Mouse (Mus musculus): ENCODE data around the gene 2810459M11Rik. TPM values are rescaled to one million over a fixed set of nuclear protein-coding genes. Genes with fewer than 3 reads are reported as not detected.
A peak's percentile ranks its signal among the peaks of the same experiment; 100 is the strongest.

2810459M11Rik gene
- polyA plus RNA-seq, 1 experiment from 2014 or later = 30.8 TPM

- H3K27me3 ChIP-seq (ENCODE audit: insufficient read depth, low read length) = no peaks in the 10 kb centered on the region
- under 1% methylated on average over 44 of the region's 47 CpGs for WGBS (ENCODE audit: insufficient replicate concordance)
- H3K9ac ChIP-seq (replicated peaks) = peak within 1 kb of the TSS; percentile 93
- no peaks in the 10 kb centered on the region for H3K9me3 ChIP-seq (ENCODE audit: low read length)
- ATAC-seq (peak; percentile 92), DNase-seq (peak; percentile 93)
- TF ChIP-seq EP300 (IDR thresholded peaks at IDR 0.05; ENCODE audit: low read depth) = peak; percentile 92
- peak; percentile 96 for TF ChIP-seq CTCF (IDR thresholded peaks at IDR 0.05; ENCODE audit: low read depth)
- no peaks in the 10 kb centered on the region; the same call in none of the 2 replicates for H3K36me3 ChIP-seq (replicated peaks; ENCODE audit: insufficient read depth, low read length)
- H3K27ac ChIP-seq (ENCODE audit: low read depth) = peak within 1 kb of the TSS; percentile 84
- H3K4me1 ChIP-seq (ENCODE audit: insufficient read depth) = peaks cover 17% of the 10 kb centered on the region
- peak within 1 kb of the TSS; percentile 79 for H3K4me2 ChIP-seq (ENCODE audit: low read depth, low read length)
- H3K4me3 ChIP-seq (ENCODE audit: low read depth, low read length) = peak within 1 kb of the TSS; percentile 94
These were observed 18.8 kb downstream of the 2810459M11Rik start, which contains the start of gene Psmd1 for GRCm38 (mm10) chr1:86064271-86064991. Gene Psmd1 (plus strand): TSS chr1:86064387.

- ATAC-seq = no peak
- TF ChIP-seq EP300 (IDR thresholded peaks at IDR 0.05; ENCODE audit: low read depth) (no peak), CTCF (IDR thresholded peaks at IDR 0.05; ENCODE audit: low read depth) (no peak)
- Histone ChIP-seq H3K9ac (replicated peaks) (no peak overlapping the region), H3K36me3 (replicated peaks; ENCODE audit: insufficient read depth, low read length) (peaks cover 61% of the 10 kb centered on the region), H3K4me2 (ENCODE audit: low read depth, low read length) (no peak overlapping the region), H3K4me1 (ENCODE audit: insufficient read depth) (no peaks in the 10 kb centered on the region), H3K4me3 (ENCODE audit: low read depth, low read length) (no peak overlapping the region), H3K27ac (ENCODE audit: low read depth) (no peak overlapping the region), H3K9me3 (ENCODE audit: low read length) (no peaks in the 10 kb centered on the region), H3K27me3 (ENCODE audit: insufficient read depth, low read length) (no peaks in the 10 kb centered on the region)
- DNase-seq = no peak
- WGBS (ENCODE audit: insufficient replicate concordance) = 89% methylated on average over 2 of the region's 2 CpGs
These were observed 30.9 kb downstream of the 2810459M11Rik start for GRCm38 (mm10) chr1:86076565-86076964.

GRCm38 (mm10) chr1:86094413-86094812 lies 48.8 kb downstream of the 2810459M11Rik start:
- Histone ChIP-seq H3K27ac (ENCODE audit: low read depth) (no peak overlapping the region), H3K36me3 (replicated peaks; ENCODE audit: insufficient read depth, low read length) (peaks cover 54% of the 10 kb centered on the region), H3K27me3 (ENCODE audit: insufficient read depth, low read length) (no peaks in the 10 kb centered on the region), H3K4me1 (ENCODE audit: insufficient read depth) (no peaks in the 10 kb centered on the region), H3K9me3 (ENCODE audit: low read length) (no peaks in the 10 kb centered on the region), H3K4me3 (ENCODE audit: low read depth, low read length) (no peak overlapping the region), H3K4me2 (ENCODE audit: low read depth, low read length) (no peak overlapping the region), H3K9ac (replicated peaks) (no peak overlapping the region)
- no peak for TF ChIP-seq EP300 (IDR thresholded peaks at IDR 0.05; ENCODE audit: low read depth)
- TF ChIP-seq CTCF (IDR thresholded peaks at IDR 0.05; ENCODE audit: low read depth) = no peak
- 82% methylated on average over 7 of the region's 7 CpGs for WGBS (ENCODE audit: insufficient replicate concordance)
- DNase-seq = no peak
- no peak for ATAC-seq

GRCm38 (mm10) chr1:86105054-86105453 lies 59.4 kb downstream of the 2810459M11Rik start:
- 93% methylated on average over 1 of the region's 1 CpGs for WGBS (ENCODE audit: insufficient replicate concordance)
- no peak overlapping the region for H3K27ac ChIP-seq (ENCODE audit: low read depth)

More at GRCm38 (mm10) chr1:86105054-86105453, 59.4 kb downstream of the 2810459M11Rik start:
- ATAC-seq = no peak
- DNase-seq = no peak
- TF ChIP-seq CTCF (IDR thresholded peaks at IDR 0.05; ENCODE audit: low read depth) = no peak
- no peak for TF ChIP-seq EP300 (IDR thresholded peaks at IDR 0.05; ENCODE audit: low read depth)
- Histone ChIP-seq H3K9ac (replicated peaks) (no peak overlapping the region), H3K4me2 (ENCODE audit: low read depth, low read length) (no peak overlapping the region), H3K4me3 (ENCODE audit: low read depth, low read length) (no peak overlapping the region), H3K4me1 (ENCODE audit: insufficient read depth) (no peaks in the 10 kb centered on the region), H3K9me3 (ENCODE audit: low read length) (no peaks in the 10 kb centered on the region), H3K27me3 (ENCODE audit: insufficient read depth, low read length) (no peaks in the 10 kb centered on the region), H3K36me3 (replicated peaks; ENCODE audit: insufficient read depth, low read length) (peaks cover 12% of the 10 kb centered on the region)

Other genes with a start within 250 kb of the 2810459M11Rik start
- 52.1 and 56.7 TPM in 2 replicates for gene Itm2c, start 151.6 kb upstream of the 2810459M11Rik start, polyA plus RNA-seq (2015; fragmentation: Nextera tagmentation; extraction: Ambion mirVana)
- gene 4933407L21Rik, start 117.4 kb upstream of the 2810459M11Rik start, polyA plus RNA-seq (2015; fragmentation: Nextera tagmentation; extraction: Ambion mirVana) = 0.11 TPM in 1 of 2 replicates, not detected in the other
- gene Gpr55, start 84.9 kb upstream of the 2810459M11Rik start, polyA plus RNA-seq (2015; fragmentation: Nextera tagmentation; extraction: Ambion mirVana) = 0.12 and 0.20 TPM in 2 replicates
- gene Spata3, start 29.0 kb upstream of the 2810459M11Rik start, polyA plus RNA-seq (2015; fragmentation: Nextera tagmentation; extraction: Ambion mirVana) = 0.09 TPM in 2 replicates
- 60.0 and 68.1 TPM in 2 replicates for gene Psmd1, start 18.5 kb downstream of the 2810459M11Rik start, polyA plus RNA-seq (2015; fragmentation: Nextera tagmentation; extraction: Ambion mirVana)
- gene Htr2b, start 66.1 kb downstream of the 2810459M11Rik start, polyA plus RNA-seq (2015; fragmentation: Nextera tagmentation; extraction: Ambion mirVana) = not detected in 2 replicates
- not detected in 2 replicates for gene Gm21972, start 87.8 kb downstream of the 2810459M11Rik start, polyA plus RNA-seq (2015; fragmentation: Nextera tagmentation; extraction: Ambion mirVana)
- 4.7 and 5.0 TPM in 2 replicates for gene Armc9, start 108.9 kb downstream of the 2810459M11Rik start, polyA plus RNA-seq (2015; fragmentation: Nextera tagmentation; extraction: Ambion mirVana)

All from liver, postnatal 0 days (tissue).